Mouse (Mus musculus) MEL (cell line): ENCODE measurements around the gene Myo18a. TPM values are rescaled to one million over a fixed set of nuclear protein-coding genes. Genes with fewer than 3 reads are reported as not detected.

ENCODE experiments used
- DNase-seq: peaks from one replicate; pipeline ENCODE4 v3.0.0; 2011; ENCODE audit warnings: low read depth, low spot score
- H3K27ac ChIP-seq: 2 replicates; pipeline ENCODE4 v1.5.1; 2012; ENCODE audit warnings: low read depth, mild to moderate bottlenecking, control low read depth, low read length, moderate library complexity; ENCODE audit not compliant: control insufficient read depth
- H3K27me3 ChIP-seq, 2 experiments: fragments of 150-350 bp in 1 of 2; sonication (generic) in 1 of 2; 2 replicates each; pipeline ENCODE4 v1.6.1; 2012; ENCODE audit warnings: low read length in 2 of 2, mild to moderate bottlenecking in 2 of 2, improper control_type of control experiment in 1 of 2, moderate library complexity in 1 of 2; ENCODE audit not compliant: insufficient read depth in 2 of 2, control insufficient read depth in 1 of 2
- H3K36me3 ChIP-seq, 2 experiments: 2 replicates each; pipeline ENCODE4 v1.6.1; 2012 to 2014; ENCODE audit warnings: low read length in 2 of 2, improper control_type of control experiment in 1 of 2, inconsistent platforms in 1 of 2, mild to moderate bottlenecking in 1 of 2; ENCODE audit not compliant: insufficient read depth in 2 of 2, control insufficient read depth in 1 of 2
- H3K4me1 ChIP-seq, 2 experiments: fragments of 150-350 bp in 1 of 2; sonication (generic) in 1 of 2; 2 replicates each; pipeline ENCODE4 v1.6.1; 2012; ENCODE audit warnings: low read length in 2 of 2, improper control_type of control experiment in 1 of 2, mild to moderate bottlenecking in 1 of 2; ENCODE audit not compliant: insufficient read depth in 2 of 2, control insufficient read depth in 1 of 2
- H3K4me3 ChIP-seq, 2 experiments: fragments of 150-350 bp in 1 of 2; sonication (generic) in 1 of 2; 2 replicates each; pipeline ENCODE4 v1.5.1; 2012; ENCODE audit warnings: low read depth in 2 of 2, low read length in 2 of 2, mild to moderate bottlenecking in 2 of 2, moderate library complexity in 2 of 2, control low read depth in 1 of 2, improper control_type of control experiment in 1 of 2; ENCODE audit not compliant: control insufficient read depth in 1 of 2, insufficient read depth in 1 of 2
- H3K79me2 ChIP-seq: 2 replicates; pipeline ENCODE4 v1.6.1; 2012; ENCODE audit warnings: mild to moderate bottlenecking, low read length, moderate library complexity; ENCODE audit not compliant: control insufficient read depth, poor library complexity, insufficient read depth
- H3K9ac ChIP-seq: 2 replicates; pipeline ENCODE4 v1.6.1; 2012; ENCODE audit warnings: low read depth, mild to moderate bottlenecking, control low read depth, low read length, moderate library complexity; ENCODE audit not compliant: control insufficient read depth, poor library complexity, severe bottlenecking
- H3K9me3 ChIP-seq: fragments of 150-350 bp; sonication (generic); replicated peaks from 2 replicates; pipeline ENCODE4 v1.6.1; 2012; ENCODE audit warnings: mild to moderate bottlenecking, low read length, improper control_type of control experiment, moderate library complexity; ENCODE audit not compliant: insufficient read depth
- BHLHE40 ChIP-seq: IDR thresholded peaks from 2 replicates; pipeline ENCODE4 v1.6.1; 2012; ENCODE audit warnings: low read depth, mild to moderate bottlenecking, inconsistent platforms, low read length, improper control_type of control experiment, borderline replicate concordance
- CHD1 ChIP-seq: IDR thresholded peaks from 2 replicates; pipeline ENCODE4 v1.6.1; 2012; ENCODE audit warnings: low read depth, mild to moderate bottlenecking, inconsistent platforms, low read length, improper control_type of control experiment
- CHD2 ChIP-seq: IDR thresholded peaks from 2 replicates; pipeline ENCODE4 v1.6.1; 2011; ENCODE audit warnings: low read length, improper control_type of control experiment
- E2F4 ChIP-seq: IDR thresholded peaks from 2 replicates; pipeline ENCODE4 v1.6.1; 2011; ENCODE audit warnings: low read depth, low read length, improper control_type of control experiment, borderline replicate concordance
- ELF1 ChIP-seq: IDR thresholded peaks from 2 replicates; pipeline ENCODE4 v1.6.1; 2014; ENCODE audit warnings: low read depth, mild to moderate bottlenecking, inconsistent platforms, low read length, improper control_type of control experiment, moderate library complexity
- EP300 ChIP-seq, 2 experiments: IDR thresholded peaks; 2 replicates each; pipeline ENCODE4 v1.6.1; 2011; ENCODE audit warnings: improper control_type of control experiment in 2 of 2, low read length in 2 of 2, low read depth in 1 of 2, mild to moderate bottlenecking in 1 of 2
- ETS1 ChIP-seq: IDR thresholded peaks from 2 replicates; pipeline ENCODE4 v1.6.1; 2012; ENCODE audit warnings: low read depth, mild to moderate bottlenecking, inconsistent platforms, low read length, improper control_type of control experiment, moderate library complexity
- GABPA ChIP-seq: IDR thresholded peaks from 2 replicates; pipeline ENCODE4 v1.6.1; 2012; ENCODE audit warnings: low read depth, mild to moderate bottlenecking, inconsistent platforms, low read length, improper control_type of control experiment, moderate library complexity
- HCFC1 ChIP-seq: IDR thresholded peaks from 2 replicates; pipeline ENCODE4 v1.6.1; 2012; ENCODE audit warnings: low read depth, mild to moderate bottlenecking, inconsistent platforms, low read length, improper control_type of control experiment, moderate library complexity
- KAT2A ChIP-seq: conservative IDR thresholded peaks from 2 replicates; pipeline ENCODE4 v1.6.1; 2012; ENCODE audit warnings: low read depth, low read length, improper control_type of control experiment, inconsistent platforms
- MAFK ChIP-seq: IDR thresholded peaks from 2 replicates; pipeline ENCODE4 v1.6.1; 2011; ENCODE audit warnings: low read depth, mild to moderate bottlenecking, low read length, improper control_type of control experiment, borderline replicate concordance
- MEF2A ChIP-seq: IDR thresholded peaks from 2 replicates; pipeline ENCODE4 v1.6.1; 2014; ENCODE audit warnings: low read depth, mild to moderate bottlenecking, inconsistent platforms, low read length, improper control_type of control experiment; ENCODE audit not compliant: poor library complexity, insufficient replicate concordance, severe bottlenecking; ENCODE audit errors: extremely low read depth
- NRF1 ChIP-seq: IDR thresholded peaks from 2 replicates; pipeline ENCODE4 v1.6.1; 2014; ENCODE audit warnings: low read depth, mild to moderate bottlenecking, inconsistent platforms, low read length, improper control_type of control experiment, moderate library complexity; ENCODE audit not compliant: poor library complexity, insufficient read depth, severe bottlenecking
- POLR2AphosphoS5 ChIP-seq: IDR thresholded peaks from 2 replicates; pipeline ENCODE4 v1.6.1; 2012; ENCODE audit warnings: low read depth, borderline replicate concordance, mild to moderate bottlenecking, inconsistent platforms, low read length, moderate library complexity, mixed read lengths
- RAD21 ChIP-seq: IDR thresholded peaks from 2 replicates; pipeline ENCODE4 v1.6.1; 2011; ENCODE audit warnings: mild to moderate bottlenecking, low read depth, low read length, improper control_type of control experiment
- RCOR1 ChIP-seq: IDR thresholded peaks from 2 replicates; pipeline ENCODE4 v1.6.1; 2012; ENCODE audit warnings: low read depth, mild to moderate bottlenecking, inconsistent platforms, low read length, improper control_type of control experiment
- SIN3A ChIP-seq: IDR thresholded peaks from 2 replicates; pipeline ENCODE4 v1.6.1; 2012; ENCODE audit warnings: low read length, improper control_type of control experiment, inconsistent platforms
- SMC3 ChIP-seq: IDR thresholded peaks from 2 replicates; pipeline ENCODE4 v1.6.1; 2011; ENCODE audit warnings: low read depth, low read length, improper control_type of control experiment
- TCF12 ChIP-seq: IDR thresholded peaks from 2 replicates; pipeline ENCODE4 v1.6.1; 2014; ENCODE audit warnings: low read depth, mild to moderate bottlenecking, inconsistent platforms, low read length, improper control_type of control experiment, moderate library complexity
- UBTF ChIP-seq: IDR thresholded peaks from 2 replicates; pipeline ENCODE4 v1.6.1; 2012; ENCODE audit warnings: low read depth, mild to moderate bottlenecking, inconsistent platforms, low read length, improper control_type of control experiment, moderate library complexity, borderline replicate concordance; ENCODE audit not compliant: insufficient read depth
- USF1 ChIP-seq: IDR thresholded peaks from 2 replicates; pipeline ENCODE4 v1.6.1; 2014; ENCODE audit warnings: low read depth, mild to moderate bottlenecking, inconsistent platforms, low read length, improper control_type of control experiment, moderate library complexity
- USF2 ChIP-seq, 2 experiments: IDR thresholded peaks; 2 replicates each; pipeline ENCODE4 v1.6.1; 2011 to 2012; ENCODE audit warnings: improper control_type of control experiment in 2 of 2, low read length in 2 of 2, borderline replicate concordance in 1 of 2, inconsistent platforms in 1 of 2, low read depth in 1 of 2, mild to moderate bottlenecking in 1 of 2; ENCODE audit not compliant: insufficient read depth in 1 of 2
- ZC3H11A ChIP-seq: IDR thresholded peaks from 2 replicates; pipeline ENCODE4 v1.6.1; 2012; ENCODE audit warnings: low read depth, mild to moderate bottlenecking, inconsistent platforms, low read length, improper control_type of control experiment
- ZKSCAN1 ChIP-seq: IDR thresholded peaks from 2 replicates; pipeline ENCODE4 v1.6.1; 2012; ENCODE audit warnings: low read depth, mild to moderate bottlenecking, inconsistent platforms, low read length, improper control_type of control experiment, moderate library complexity
- polyA plus RNA-seq, 2 experiments: library from polyadenylated mRNA; stranded (reverse) in 1 of 2; unstranded in 1 of 2; fragments of >175 nt in 1 of 2; fragments of >200 nt in 1 of 2; gene quantifications; 2 replicates each; pipeline versions ENCODE4 v1.2.1 to v1.2.4; 2012; ENCODE audit warnings: low replicate concordance in 2 of 2, low read depth in 1 of 2; ENCODE audit not compliant: insufficient read length in 2 of 2, insufficient read depth in 1 of 2, missing spikeins in 1 of 2
- total RNA-seq: library from RNA; depleted of rRNA; stranded (reverse); fragments of 300-350 nt; gene quantifications from 2 replicates; pipeline ENCODE4 v1.2.3, GENCODE M21; 2012

The Myo18a gene
- total and polyA plus RNA-seq, 3 experiments: 13.1 to 18.0 TPM; not detected in 1

DNA sequence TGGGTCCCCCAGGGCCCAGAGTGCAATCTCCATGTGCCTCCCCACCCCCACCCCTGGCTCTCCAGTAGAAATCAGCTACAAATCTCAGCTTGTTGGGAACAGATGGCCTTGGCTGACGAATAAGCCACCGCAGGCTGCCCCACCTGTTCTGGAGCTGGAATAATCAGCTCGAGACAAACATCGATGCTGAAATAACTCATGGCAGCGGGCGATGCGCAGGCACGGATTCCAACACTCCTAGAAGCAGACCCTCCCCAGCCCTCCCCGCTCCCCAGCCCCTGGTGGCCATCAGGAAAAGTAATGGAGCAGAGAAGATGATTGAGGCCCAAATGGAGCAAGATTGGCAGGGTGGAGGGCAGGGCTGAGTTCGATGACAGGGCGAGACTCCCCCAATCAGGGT is 109.2 kb downstream of the Myo18a start:
- Histone ChIP-seq H3K4me1 (peaks cover 0 to 3% of the 10 kb centered on the region in 2 experiments; a peak in 1 of 4 replicates), H3K27ac (no peak overlapping the region), H3K36me3 (no peaks in the 10 kb centered on the region), H3K27me3 (peaks cover 0 to 1% of the 10 kb centered on the region in 2 experiments; a peak in 2 of 4 replicates), H3K9me3 (no peaks in the 10 kb centered on the region), H3K79me2 (no peaks in the 10 kb centered on the region), H3K4me3 (no peak overlapping the region), H3K9ac (no peak overlapping the region)
- DNase-seq: no peak
- no peak for TF ChIP-seq SIN3A
- TF ChIP-seq RAD21: no peak
- TF ChIP-seq ETS1: no peak
- no peak for TF ChIP-seq KAT2A
- no peak for TF ChIP-seq BHLHE40
- TF ChIP-seq MAFK: no peak
- TF ChIP-seq SMC3: no peak
- TF ChIP-seq ZC3H11A: no peak
- no peak for TF ChIP-seq RCOR1
- no peak for TF ChIP-seq NRF1
- no peak for TF ChIP-seq ELF1
- TF ChIP-seq POLR2AphosphoS5: no peak

DNA sequence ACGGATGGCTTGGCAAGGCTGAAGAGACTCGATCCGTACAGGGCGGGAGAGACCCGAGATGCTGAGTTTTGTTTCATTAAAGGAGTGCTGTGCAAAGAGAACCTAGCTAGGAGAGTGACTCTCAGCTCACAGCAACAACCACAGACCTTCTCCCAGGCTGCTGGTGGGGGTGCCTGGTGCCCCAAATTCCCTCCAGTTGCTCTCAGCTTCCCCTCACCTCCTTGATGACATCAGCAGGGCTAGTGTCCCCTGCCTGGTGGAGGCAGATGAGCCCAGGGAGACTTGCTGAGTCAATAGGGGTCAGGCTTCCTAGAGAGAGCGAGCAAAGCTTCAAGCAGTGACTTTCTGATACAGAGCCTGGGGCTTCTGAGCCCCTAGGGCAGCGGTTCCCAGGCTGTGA is 109.6 kb downstream of the Myo18a start:
- H3K27ac ChIP-seq: no peak overlapping the region
- no peak overlapping the region for H3K4me3 ChIP-seq
- no peak overlapping the region for H3K9ac ChIP-seq
- no peak for TF ChIP-seq NRF1
- no peak for TF ChIP-seq SIN3A
- no peak for TF ChIP-seq CHD1
- TF ChIP-seq CHD2: no peak
- TF ChIP-seq MEF2A: no peak
- TF ChIP-seq UBTF: no peak
- TF ChIP-seq USF2 (IDR thresholded peaks at IDR 0.05; ENCODE audit: borderline replicate concordance in 1 of 2, insufficient read depth in 1 of 2, low read depth in 1 of 2, low read length in 2 of 2): no peak
- TF ChIP-seq KAT2A: no peak
- TF ChIP-seq POLR2AphosphoS5: no peak
- TF ChIP-seq EP300 (IDR thresholded peaks at IDR 0.05; ENCODE audit: low read depth in 1 of 2, low read length in 2 of 2): no peak
- no peak for TF ChIP-seq GABPA
- TF ChIP-seq RAD21: no peak
- TF ChIP-seq TCF12: no peak
- TF ChIP-seq ZKSCAN1: no peak
- no peak for TF ChIP-seq HCFC1
- TF ChIP-seq MAFK: no peak
- no peak for TF ChIP-seq E2F4
- no peak for TF ChIP-seq USF1
- H3K4me1 ChIP-seq: peaks cover 0 to 3% of the 10 kb centered on the region in 2 experiments; a peak in 1 of 4 replicates
- H3K79me2 ChIP-seq: no peaks in the 10 kb centered on the region
- no peaks in the 10 kb centered on the region for H3K9me3 ChIP-seq
- DNase-seq: peak; percentile 28
- no peaks in the 10 kb centered on the region for H3K36me3 ChIP-seq
- H3K27me3 ChIP-seq: peaks cover 0 to 1% of the 10 kb centered on the region in 2 experiments; a peak in 2 of 4 replicates
